Mouse (Mus musculus) heart, embryonic 11.5 days (tissue): ENCODE measurements around the gene Atp6v1f. TPM values are rescaled to one million over a fixed set of nuclear protein-coding genes. Genes with fewer than 3 reads are reported as not detected.

ENCODE experiments used
- ATAC-seq: fragments of 200-750 bp; cut with Nextera tagmentation; replicated peaks from 2 replicates; pipeline ENCODE4 v1.8.0; 2017; ENCODE audit warnings: moderate library complexity; ENCODE audit not compliant: insufficient number of reproducible peaks, low FRiP score, low TSS enrichment
- H3K27ac ChIP-seq: fragments of 300-500 bp; sonication (generic); 2 replicates; pipeline ENCODE4 v1.5.1; 2014; ENCODE audit warnings: mild to moderate bottlenecking, low read depth, low read length
- H3K27me3 ChIP-seq: fragments of 300-500 bp; sonication (generic); 2 replicates; pipeline ENCODE4 v1.6.1; 2014; ENCODE audit warnings: mild to moderate bottlenecking, low read length, mixed read lengths; ENCODE audit not compliant: control insufficient read depth, insufficient read depth
- H3K36me3 ChIP-seq: fragments of 300-500 bp; sonication (generic); 2 replicates; pipeline ENCODE4 v1.6.1; 2014; ENCODE audit warnings: mild to moderate bottlenecking, low read length, moderate library complexity, mixed read lengths; ENCODE audit not compliant: control insufficient read depth, insufficient read depth
- H3K4me1 ChIP-seq: fragments of 300-500 bp; sonication (generic); 2 replicates; pipeline ENCODE4 v1.6.1; 2014; ENCODE audit warnings: low read length; ENCODE audit not compliant: control insufficient read depth, insufficient read depth
- H3K4me2 ChIP-seq: fragments of 300-500 bp; sonication (generic); 2 replicates; pipeline ENCODE4 v1.6.1; 2014; ENCODE audit warnings: mild to moderate bottlenecking, moderate library complexity
- H3K4me3 ChIP-seq: fragments of 300-500 bp; sonication (generic); 2 replicates; pipeline ENCODE4 v1.5.1; 2014; ENCODE audit warnings: low read depth, low read length
- H3K9ac ChIP-seq: fragments of 300-500 bp; sonication (generic); 2 replicates; pipeline ENCODE4 v1.6.1; 2014; ENCODE audit warnings: mild to moderate bottlenecking, low read depth, low read length, moderate library complexity
- H3K9me3 ChIP-seq: fragments of 300-500 bp; sonication (generic); replicated peaks from 2 replicates; pipeline ENCODE4 v1.6.1; 2016; ENCODE audit warnings: low read length; ENCODE audit not compliant: control insufficient read depth
- WGBS: fragments of 180-500 bp; shearing (Covaris S2); extraction: QIAGEN DNeasy Blood & Tissue Kit; methylation state at CpG from one replicate; pipeline ENCODE4 v1.1.7; 2014; ENCODE audit not compliant: insufficient replicate concordance; 5-methylcytosine and 5-hydroxymethylcytosine counted together
- polyA plus RNA-seq: library from polyadenylated mRNA; unstranded; fragments of >200 nt; fragmentation: Nextera tagmentation; extraction: Ambion mirVana; gene quantifications from 2 replicates; pipeline ENCODE4 v1.2.1, GENCODE M21; 2014

Gene Atp6v1f
- polyA plus RNA-seq, 1 experiment from 2014 or later: 209 TPM

DNA sequence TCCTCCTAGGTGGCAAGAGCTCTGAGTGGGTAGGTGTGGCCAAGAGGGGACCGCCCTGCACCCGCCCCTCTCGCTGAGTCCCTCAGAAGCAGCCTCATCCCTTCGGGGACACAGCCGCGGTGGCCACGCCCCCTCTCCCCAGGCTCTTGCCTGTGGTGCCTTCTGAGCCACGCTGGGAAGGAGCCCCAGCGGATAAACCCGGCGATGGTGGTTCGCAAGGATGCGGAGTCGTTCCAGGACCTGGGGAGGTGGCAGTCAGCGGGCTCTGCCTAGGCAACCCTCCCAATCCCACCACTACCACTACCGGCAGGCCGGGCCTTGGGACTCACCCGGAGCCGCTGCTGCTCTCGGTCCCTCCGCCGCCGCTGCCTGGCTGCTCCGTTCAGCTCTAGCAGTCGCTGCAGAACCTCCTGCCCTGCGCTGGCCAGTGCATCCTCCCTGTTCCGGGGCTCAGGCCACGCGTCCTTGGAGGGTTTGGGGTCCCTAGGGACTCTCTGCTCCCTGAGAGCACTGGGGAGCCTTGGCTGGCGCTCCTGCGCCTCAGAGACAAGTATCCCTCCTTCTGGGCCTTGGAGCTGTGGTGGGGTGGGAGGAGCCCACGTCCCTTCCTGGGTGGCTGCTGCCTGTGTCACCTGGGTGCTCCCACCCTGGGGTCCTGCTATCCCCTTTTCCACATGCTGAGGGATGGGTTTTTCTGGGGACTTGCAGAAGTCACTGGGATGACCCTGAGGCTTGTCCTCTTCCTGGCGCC, 6.6 kb downstream of the Atp6v1f start:
- H3K4me3 ChIP-seq: peak overlapping the region; percentile 55
- WGBS: 2% methylated on average over 33 of the region's 33 CpGs
- H3K36me3 ChIP-seq: peaks cover 10% of the 10 kb centered on the region
- H3K4me2 ChIP-seq: peak overlapping the region; percentile 91
- H3K27ac ChIP-seq: 0 out of 2 replicates have a peak overlapping the region, but pooled peaks have one; percentile 59
- H3K4me1 ChIP-seq: peaks cover 9% of the 10 kb centered on the region
- H3K9me3 ChIP-seq: no peaks in the 10 kb centered on the region
- peak overlapping the region; percentile 72 for H3K9ac ChIP-seq
- ATAC-seq: peak; percentile 91
- no peaks in the 10 kb centered on the region for H3K27me3 ChIP-seq

DNA sequence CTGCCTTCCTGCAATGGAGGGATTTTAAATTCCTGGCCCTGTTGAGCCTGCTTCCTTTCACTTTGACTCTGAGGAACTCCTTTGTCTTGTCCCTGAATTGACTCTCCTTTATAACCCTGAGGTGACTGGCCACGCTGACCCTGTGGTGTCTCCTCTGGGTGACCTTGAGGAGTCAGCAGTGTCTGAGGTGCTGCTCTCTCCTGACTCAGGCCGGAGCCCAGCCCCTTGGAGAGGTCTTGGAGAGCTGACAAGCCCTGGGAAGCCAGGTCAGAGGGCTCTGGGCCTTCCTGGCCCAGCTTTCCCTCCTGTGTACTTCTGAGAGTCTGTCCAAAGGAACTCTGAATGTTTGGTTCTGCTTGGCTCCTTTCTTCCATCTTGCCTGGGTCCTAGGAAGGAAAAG, 7.2 kb downstream of the Atp6v1f start:
- H3K36me3 ChIP-seq: peaks cover 10% of the 10 kb centered on the region
- no peaks in the 10 kb centered on the region for H3K27me3 ChIP-seq
- peak overlapping the region; percentile 72 for H3K9ac ChIP-seq
- no peaks in the 10 kb centered on the region for H3K9me3 ChIP-seq
- H3K4me1 ChIP-seq: peaks cover 9% of the 10 kb centered on the region
- no peak overlapping the region for H3K4me3 ChIP-seq
- peak overlapping the region; percentile 91 for H3K4me2 ChIP-seq
- 48% methylated on average over 2 of the region's 2 CpGs for WGBS
- no peak for ATAC-seq
- peak overlapping the region; percentile 17; the same call in 1 of the 2 replicates for H3K27ac ChIP-seq

DNA sequence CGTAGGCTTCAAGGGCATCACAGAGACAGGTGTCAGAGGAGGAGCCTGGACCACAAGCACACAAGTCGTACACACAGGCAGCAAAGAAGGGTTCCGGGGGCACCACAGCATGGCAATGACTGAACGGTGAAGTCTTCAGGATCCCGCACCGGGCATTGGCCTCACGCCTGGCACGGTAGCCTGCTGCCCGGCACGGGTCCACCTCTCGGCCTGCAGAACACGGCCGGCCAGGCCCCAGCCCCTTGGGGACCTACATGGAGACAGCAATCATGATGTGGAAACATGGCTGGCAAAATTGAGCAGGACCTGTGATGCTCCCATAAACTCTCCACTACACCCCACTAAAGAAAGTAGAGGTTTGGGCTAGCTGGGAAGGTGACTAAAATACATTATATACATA, 15.2 kb downstream of the Atp6v1f start:
- Histone ChIP-seq H3K4me3 (no peak overlapping the region), H3K4me2 (no peak overlapping the region), H3K36me3 (no peaks in the 10 kb centered on the region), H3K9me3 (no peaks in the 10 kb centered on the region), H3K27me3 (0 out of 2 replicates have a peak, but pooled peaks cover 3% of the 10 kb centered on the region), H3K9ac (no peak overlapping the region), H3K27ac (no peak overlapping the region), H3K4me1 (no peaks in the 10 kb centered on the region; the same call in 1 of the 2 replicates)
- ATAC-seq: no peak
- 90% methylated on average over 13 of the region's 13 CpGs for WGBS

DNA sequence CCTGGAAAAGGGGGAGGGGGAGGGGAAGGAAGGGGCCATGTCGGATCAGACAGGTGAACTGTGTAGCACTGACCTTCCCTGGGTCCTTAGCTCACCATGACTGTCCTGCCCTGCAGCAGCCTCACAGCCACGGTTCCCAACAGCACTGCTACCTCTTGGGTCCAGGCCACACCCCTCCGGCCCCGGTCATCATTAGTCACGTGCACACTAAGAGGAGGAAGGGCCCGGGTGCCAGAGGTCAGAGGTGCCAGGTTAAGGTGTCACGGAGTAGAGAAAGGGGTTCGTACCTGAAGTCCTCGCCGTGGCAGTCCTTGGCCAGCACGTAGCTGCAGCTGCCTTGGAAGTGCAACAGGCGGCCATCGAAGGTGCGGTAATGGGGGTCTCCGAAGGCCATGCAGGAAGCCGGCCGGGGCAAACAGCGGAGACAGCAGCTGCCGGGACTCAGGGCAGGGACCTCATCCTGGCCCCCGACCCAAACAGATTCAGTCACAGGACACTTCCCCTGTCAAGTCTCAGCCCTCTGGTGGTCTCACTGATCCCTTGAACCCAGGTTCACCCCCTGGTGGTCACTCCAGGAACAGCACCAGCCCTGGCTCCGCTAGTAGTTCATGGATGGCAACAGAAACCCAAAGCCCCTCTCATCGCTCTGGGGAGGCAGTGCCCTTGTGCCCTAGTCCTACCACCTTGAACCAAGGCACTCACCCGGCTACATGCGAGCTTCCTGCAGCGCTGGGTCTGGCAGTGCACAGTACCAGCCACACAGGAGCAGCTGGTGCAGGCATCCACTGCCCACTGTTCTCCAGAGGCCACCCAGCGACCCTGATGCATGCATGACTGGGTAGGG, 17.4 kb downstream of the Atp6v1f start:
- WGBS: 8% methylated on average over 26 of the region's 26 CpGs
- Histone ChIP-seq H3K27me3 (0 out of 2 replicates have a peak, but pooled peaks cover 3% of the 10 kb centered on the region), H3K9ac (peak overlapping the region; percentile 46; the same call in 1 of the 2 replicates), H3K36me3 (0 out of 2 replicates have a peak, but pooled peaks cover 2% of the 10 kb centered on the region), H3K9me3 (no peaks in the 10 kb centered on the region), H3K4me2 (peak overlapping the region; percentile 91), H3K4me1 (no peaks in the 10 kb centered on the region; the same call in 1 of the 2 replicates), H3K4me3 (peak overlapping the region; percentile 42), H3K27ac (no peak overlapping the region)
- peak; percentile 81 for ATAC-seq

DNA sequence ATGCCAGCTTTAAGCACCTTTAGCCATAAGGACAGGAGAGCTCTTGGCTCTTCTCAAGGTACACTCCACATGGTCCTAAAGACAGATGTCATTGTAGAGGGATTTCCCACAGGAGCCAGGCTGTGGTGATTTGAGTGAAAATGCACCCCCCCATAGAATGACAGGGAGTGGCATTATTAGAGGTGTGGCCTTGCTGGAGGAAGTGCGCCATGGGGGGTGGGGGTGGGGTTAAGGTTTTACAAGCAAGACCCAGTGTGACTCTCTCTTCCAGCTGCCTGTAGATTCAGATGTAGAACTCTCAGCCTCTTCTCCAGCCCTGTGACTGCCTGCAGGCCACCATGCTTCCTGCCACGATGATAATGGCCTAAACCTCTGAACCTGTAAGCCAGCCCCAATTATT, 18.4 kb downstream of the Atp6v1f start:
- Histone ChIP-seq H3K4me2 (no peak overlapping the region), H3K27ac (no peak overlapping the region), H3K9me3 (no peaks in the 10 kb centered on the region), H3K36me3 (0 out of 2 replicates have a peak, but pooled peaks cover 3% of the 10 kb centered on the region), H3K4me3 (no peak overlapping the region), H3K27me3 (0 out of 2 replicates have a peak, but pooled peaks cover 3% of the 10 kb centered on the region), H3K9ac (no peak overlapping the region), H3K4me1 (no peaks in the 10 kb centered on the region; the same call in 1 of the 2 replicates)
- 53% methylated on average over 2 of the region's 2 CpGs for WGBS
- ATAC-seq: no peak

DNA sequence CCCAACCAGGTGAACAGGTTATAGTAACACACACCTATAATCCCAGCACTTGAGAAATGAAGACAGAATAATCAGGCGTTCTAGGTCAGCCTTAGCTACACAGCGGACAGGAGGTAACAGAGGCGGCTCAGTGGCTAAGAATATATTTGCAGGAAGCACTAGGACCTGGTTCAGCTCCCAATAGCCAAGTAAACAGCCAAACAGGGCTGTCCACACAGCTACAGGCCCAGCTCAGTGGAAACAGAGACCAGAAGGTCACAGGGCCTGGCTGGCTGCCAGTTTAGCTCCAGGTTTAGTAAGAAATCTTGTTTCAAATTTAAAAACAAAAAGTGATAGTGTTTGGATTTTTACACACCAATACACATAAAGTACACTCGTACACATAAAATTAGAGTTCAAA, 26.6 kb downstream of the Atp6v1f start:
- 0 out of 2 replicates have a peak, but pooled peaks cover 3% of the 10 kb centered on the region for H3K36me3 ChIP-seq
- 79% methylated on average over 4 of the region's 4 CpGs for WGBS

DNA sequence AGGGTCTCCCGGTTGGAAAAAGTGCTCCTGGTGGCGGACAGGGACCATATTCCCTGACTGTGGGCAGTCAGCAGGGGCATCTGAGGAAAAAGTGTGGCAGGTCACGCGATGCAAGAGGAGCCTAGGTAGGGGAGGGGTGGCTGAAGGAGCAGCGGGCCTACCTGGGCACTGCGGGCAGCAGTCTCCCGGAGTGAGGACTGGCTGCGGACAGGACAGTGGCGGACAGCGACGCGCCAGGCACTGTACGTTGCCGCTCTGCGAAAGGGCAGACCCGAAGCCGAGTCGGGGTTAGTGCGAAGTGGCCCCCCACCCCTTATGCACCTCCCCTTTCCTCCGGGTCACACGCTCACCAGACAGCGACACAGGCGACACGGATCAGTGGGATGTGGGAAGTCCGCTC, 28.8 kb downstream of the Atp6v1f start:
- H3K4me1 ChIP-seq: no peaks in the 10 kb centered on the region
- WGBS: 16% methylated on average over 25 of the region's 25 CpGs
- H3K27ac ChIP-seq: no peak overlapping the region
- 0 out of 2 replicates have a peak, but pooled peaks have one; percentile 29 for ATAC-seq
- H3K9me3 ChIP-seq: no peaks in the 10 kb centered on the region
- 0 out of 2 replicates have a peak overlapping the region, but pooled peaks have one; percentile 3 for H3K4me3 ChIP-seq
- H3K36me3 ChIP-seq: no peaks in the 10 kb centered on the region
- H3K9ac ChIP-seq: no peak overlapping the region
- H3K4me2 ChIP-seq: peak overlapping the region; percentile 35; the same call in 1 of the 2 replicates
- peaks cover 27% of the 10 kb centered on the region for H3K27me3 ChIP-seq

More for the DNA sequence above, 26.6 kb downstream of the Atp6v1f start:
- Histone ChIP-seq H3K4me3 (no peak overlapping the region), H3K4me2 (no peak overlapping the region), H3K27ac (no peak overlapping the region), H3K27me3 (peaks cover 27% of the 10 kb centered on the region), H3K4me1 (no peaks in the 10 kb centered on the region), H3K9ac (no peak overlapping the region), H3K9me3 (no peaks in the 10 kb centered on the region)
- ATAC-seq: no peak

DNA sequence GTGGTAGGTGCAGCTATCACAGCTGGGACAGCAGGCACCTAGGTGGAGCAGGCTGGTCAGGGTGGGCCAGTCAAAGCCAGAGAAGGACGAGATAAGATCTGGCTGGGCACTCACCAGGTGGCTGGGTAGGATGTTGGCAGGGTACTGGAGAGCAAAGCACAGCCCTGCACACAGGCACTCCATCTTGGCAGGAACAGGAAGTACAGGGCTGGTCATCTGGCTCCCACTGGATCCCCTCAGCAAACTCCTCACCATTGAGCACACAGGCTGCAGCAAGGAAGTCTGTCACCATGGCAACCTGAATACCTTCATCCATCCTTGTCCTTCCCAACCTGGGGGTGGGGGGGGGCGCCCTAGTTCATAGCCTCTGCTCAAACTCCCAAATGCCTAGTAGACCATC, 30.3 kb downstream of the Atp6v1f start:
- H3K9ac ChIP-seq: no peak overlapping the region
- peaks cover 27% of the 10 kb centered on the region for H3K27me3 ChIP-seq
- no peak overlapping the region for H3K4me2 ChIP-seq
- no peak for ATAC-seq
- no peak overlapping the region for H3K4me3 ChIP-seq
- no peaks in the 10 kb centered on the region for H3K9me3 ChIP-seq
- no peaks in the 10 kb centered on the region for H3K4me1 ChIP-seq
- no peak overlapping the region for H3K27ac ChIP-seq
- H3K36me3 ChIP-seq: no peaks in the 10 kb centered on the region
- WGBS: 34% methylated on average over 2 of the region's 2 CpGs
